Mouse (Mus musculus): ENCODE measurements around the gene Rps19bp1.

Gene Rps19bp1

GRCm38 (mm10) chr15:80256656-80257601, 7.2 kb downstream of the Rps19bp1 start:
- DNase-seq (ENCODE audit: low read depth, low spot score): peak; percentile 15

GRCm38 (mm10) chr15:80256242-80256641, 7.9 kb downstream of the Rps19bp1 start:
- DNase-seq (ENCODE audit: low read depth, low spot score): peak; percentile 24

GRCm38 (mm10) chr15:80255646-80256121, 8.4 kb downstream of the Rps19bp1 start:
- DNase-seq (ENCODE audit: low read depth, low spot score): peak; percentile 86

DNA sequence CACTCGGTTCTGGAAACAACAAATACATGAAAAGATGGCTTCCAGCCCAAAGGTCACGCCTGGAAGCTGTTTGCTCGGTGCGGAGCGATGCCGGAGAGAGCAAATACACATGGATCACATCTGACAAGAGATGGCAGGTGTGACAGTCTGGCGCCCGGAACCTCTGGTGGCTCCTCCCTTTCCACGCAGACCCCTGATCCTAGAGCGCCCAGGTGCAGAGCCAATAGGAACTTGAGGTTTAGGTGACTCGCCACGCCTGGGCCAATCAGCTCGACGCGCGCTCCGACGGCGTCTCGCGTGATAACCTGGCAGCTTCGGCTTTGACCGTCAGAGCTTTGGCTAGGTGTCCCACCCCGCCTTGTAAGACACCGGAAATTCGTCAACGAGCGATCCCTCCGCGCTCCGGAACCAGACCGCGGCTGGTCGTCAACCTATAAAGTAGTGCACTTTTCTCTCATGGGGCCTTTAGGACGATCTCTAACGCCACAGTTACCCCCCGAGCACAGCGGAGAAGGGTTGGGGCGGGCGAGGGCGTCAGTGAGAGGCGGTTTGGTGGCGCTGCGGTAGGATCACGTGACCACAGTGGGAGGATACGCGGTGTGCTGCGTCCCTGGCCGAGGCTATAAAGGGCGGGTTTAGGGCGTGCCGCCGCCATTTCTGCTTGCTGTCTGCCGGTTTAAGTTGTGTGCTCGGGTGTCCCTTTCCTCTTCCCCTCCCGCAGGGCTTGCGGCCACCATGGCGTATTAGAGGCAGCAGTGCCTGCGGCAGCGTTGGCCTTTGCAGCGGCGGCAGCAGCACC, 9.1 kb downstream of the Rps19bp1 start, which contains the start of gene Atf4:
Atf4 (plus strand) TSS at position 338 of the 799 bp plus-strand sequence.
- peak; percentile 98 for DNase-seq (ENCODE audit: low read depth, low spot score)

DNA sequence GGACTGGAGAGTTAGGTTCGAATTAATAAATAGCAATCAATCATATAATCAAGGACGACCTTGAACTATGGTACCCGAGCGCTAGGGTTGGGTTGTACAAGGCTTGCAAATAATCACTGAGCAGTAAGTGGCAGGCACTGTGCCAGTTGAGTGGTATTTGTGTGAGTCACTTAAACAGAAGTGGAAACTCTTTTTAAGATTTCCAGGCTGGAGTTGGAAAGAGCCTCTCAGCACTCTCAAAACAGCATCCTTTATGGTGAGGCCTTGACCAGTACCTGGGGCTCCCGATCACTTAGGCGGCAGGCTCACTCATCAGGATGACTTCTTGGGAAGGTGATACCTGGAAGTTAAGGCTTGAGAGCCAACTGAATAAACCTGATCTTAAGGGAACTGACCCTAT, 9.9 kb downstream of the Rps19bp1 start:
- DNase-seq (ENCODE audit: low read depth, low spot score): peak; percentile 91

DNA sequence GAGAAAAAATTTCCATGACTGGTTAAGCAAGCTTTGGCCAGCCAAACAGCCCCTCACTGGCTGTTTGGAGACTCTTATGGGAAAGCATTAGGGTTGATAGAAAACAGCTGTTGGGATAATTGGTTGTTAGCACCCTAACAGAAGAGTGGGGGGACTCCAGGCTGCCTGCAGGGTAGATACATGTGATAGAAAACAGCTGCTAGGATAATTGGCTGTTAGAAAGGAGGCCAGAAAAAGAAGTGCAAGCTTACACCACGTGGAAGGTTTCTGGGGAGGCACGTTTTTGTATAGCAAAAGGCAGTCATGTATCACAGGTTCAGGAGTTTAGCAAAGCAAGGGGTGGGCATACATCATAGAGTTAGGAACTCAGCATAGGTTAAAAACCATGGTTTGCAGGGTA, 10.6 kb downstream of the Rps19bp1 start:
- no peak for DNase-seq (ENCODE audit: low read depth, low spot score)

DNA sequence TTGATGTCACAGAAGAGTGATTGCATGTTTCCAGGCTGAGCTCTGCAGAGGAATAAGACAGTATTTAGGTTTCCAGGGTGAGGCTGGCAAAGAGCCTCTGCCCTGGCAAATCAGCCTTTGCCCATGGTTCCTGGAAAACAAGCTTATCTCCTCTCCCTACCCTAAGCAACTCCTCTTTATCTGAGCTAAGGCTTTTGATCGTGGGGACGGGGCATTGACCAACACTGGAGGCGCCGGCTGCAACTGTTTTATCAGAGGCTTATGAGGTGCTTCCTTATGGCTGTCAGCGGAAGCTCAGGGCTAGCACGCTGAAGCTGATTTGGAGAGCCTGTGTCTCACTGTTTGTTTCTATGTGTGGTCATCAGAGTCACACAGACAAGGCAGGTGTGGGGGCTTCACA, 13.5 kb downstream of the Rps19bp1 start:
- no peak for DNase-seq (ENCODE audit: low read depth, low spot score)

- no peak for DNase-seq (ENCODE audit: low read depth, low spot score)
These were observed 14.4 kb downstream of the Rps19bp1 start for GRCm38 (mm10) chr15:80249672-80250071.

DNA sequence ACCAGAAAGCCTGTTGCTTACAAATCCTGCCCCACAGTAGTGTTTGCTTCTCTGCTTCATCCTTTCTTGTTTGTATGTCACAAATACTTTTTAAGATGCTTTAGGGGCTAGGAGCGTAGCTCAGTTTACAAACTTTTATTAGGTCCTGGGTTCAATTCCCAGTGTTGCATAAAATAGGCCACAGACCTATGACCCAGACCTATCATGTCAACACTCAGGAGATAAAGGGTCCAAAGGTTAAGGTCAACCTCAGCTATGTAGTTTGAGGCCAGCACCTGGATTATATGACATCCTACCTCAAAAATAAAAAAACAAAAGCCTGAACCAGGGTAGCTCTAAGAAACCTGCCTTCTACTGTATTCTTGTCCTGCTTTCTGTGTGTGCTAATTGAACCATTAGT, 15.5 kb downstream of the Rps19bp1 start:
- DNase-seq (ENCODE audit: low read depth, low spot score): no peak

DNA sequence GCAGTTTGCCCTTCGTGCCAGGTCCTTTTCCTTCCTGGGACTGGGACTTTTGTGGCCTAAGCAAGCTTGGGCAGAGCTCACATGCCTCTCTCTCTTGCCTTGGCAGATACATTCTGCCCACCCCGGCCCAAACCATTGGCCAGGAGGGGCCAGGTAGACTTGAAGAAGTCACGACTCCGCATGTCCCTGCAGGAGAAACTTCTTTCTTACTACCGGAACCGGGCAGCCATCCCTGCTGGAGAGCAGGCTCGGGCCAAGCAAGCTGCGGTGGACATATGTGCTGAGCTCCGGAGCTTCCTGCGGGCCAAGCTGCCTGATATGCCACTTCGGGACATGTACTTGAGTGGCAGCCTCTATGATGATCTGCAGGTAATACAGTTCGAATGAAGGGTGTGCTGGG, 16.0 kb downstream of the Rps19bp1 start:
- DNase-seq (ENCODE audit: low read depth, low spot score): no peak

DNA sequence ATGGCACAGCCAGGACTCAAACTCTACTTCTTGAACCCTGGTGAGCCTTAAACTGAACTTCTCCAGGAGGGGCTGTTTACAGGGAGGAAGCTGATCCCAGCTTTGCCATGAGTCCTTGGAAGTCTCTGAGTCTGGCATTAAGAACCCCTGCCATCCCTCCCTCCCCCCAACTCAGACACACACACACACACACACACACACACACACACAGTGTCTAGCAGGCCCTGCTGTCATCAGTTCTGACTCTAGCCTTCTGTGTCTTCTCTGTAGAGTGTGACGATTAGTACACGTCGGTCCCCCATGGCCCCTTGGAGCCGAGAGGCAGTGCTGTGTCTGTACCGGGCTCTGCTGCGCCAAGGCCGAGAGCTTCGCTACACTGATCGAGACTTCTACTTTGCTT, 28.6 kb downstream of the Rps19bp1 start, which contains the start of gene AC140267.1:
AC140267.1 (plus strand) TSS at position 301 of the 400 bp plus-strand sequence.
- DNase-seq (ENCODE audit: low read depth, low spot score): no peak

GRCm38 (mm10) chr15:80233733-80234509, 30.2 kb downstream of the Rps19bp1 start, which contains the start of gene Mief1:
Gene Mief1 (plus strand): TSS chr15:80234018.
- peak; percentile 95 for DNase-seq (ENCODE audit: low read depth, low spot score)

DNA sequence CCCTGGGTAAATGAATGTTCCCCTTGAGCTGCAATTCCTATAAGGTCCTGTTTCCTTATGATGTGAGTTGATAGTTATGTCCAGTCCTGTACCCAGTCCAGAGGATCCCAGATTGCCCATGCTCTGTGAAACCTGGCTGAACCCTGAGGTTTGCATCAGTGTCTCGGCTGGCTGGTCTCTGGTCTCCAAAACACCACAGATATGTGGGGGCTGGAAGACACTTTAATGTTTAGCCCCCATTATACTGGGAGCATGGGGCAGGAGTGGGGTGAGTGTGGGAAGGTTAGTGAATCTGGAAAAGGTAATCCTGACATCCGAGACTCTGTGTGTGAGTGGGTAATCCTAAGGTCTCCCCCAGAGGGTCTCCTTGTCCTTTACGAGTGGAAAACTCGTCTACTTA, 31.1 kb downstream of the Rps19bp1 start:
- peak; percentile 33 for DNase-seq (ENCODE audit: low read depth, low spot score)

- DNase-seq (ENCODE audit: low read depth, low spot score): no peak
These were observed 31.8 kb downstream of the Rps19bp1 start for GRCm38 (mm10) chr15:80232331-80232730.

DNA sequence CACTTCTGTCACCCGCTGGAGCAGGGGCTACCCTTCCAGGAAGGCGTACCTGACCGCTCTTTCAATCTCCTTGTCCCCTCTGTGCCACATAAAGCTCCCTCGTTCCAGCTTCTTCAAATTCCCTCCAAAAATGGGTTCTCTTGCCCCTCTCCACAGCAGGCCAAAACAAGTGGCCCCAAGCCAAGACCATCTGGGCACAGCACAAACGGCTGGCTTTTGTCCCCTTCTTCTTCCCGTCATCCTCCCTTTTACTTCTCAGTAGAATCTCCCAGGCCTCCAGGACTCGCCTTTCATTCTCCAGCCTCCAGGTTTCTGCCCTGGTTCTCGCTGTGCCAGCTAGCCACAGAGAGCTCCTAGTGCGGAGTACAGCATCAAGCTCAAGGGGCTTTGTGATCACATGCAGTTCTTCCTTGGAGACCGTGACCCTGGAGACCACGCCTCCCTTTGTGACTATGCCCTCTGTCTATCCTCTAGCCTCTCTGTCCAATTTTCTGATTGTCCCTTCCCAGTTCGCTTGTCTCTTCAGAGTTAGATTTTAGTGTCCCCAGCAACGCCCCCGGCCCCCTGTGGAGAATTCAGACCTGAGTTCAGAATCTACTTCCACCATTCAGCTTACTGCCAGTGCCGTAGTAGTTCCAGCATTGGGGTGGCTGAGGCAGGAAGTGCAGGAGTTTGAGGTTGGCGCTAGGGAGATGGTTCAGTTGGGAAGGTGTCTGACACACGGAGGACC, 35.9 kb downstream of the Rps19bp1 start:
- DNase-seq (ENCODE audit: low read depth, low spot score): no peak

DNA sequence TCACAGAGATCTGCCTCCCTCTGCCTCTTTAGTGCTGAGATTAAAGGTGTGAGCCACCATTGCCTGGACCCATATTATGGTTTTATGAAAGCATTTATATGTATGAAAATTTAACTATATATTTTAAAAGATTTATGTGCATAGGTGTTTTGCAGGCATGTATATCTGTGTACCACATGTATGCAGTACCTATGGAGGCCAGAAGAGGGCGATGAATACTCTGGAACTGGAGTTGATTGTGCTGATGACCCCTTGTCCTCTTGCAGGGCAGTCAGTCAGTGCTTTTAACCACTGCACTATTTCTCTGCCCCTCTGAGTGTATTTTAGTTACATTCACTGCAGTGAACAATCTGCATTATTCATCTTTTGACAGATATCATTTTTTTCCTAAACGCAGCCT, 38.3 kb downstream of the Rps19bp1 start:
- DNase-seq (ENCODE audit: low read depth, low spot score): peak; percentile 81

DNA sequence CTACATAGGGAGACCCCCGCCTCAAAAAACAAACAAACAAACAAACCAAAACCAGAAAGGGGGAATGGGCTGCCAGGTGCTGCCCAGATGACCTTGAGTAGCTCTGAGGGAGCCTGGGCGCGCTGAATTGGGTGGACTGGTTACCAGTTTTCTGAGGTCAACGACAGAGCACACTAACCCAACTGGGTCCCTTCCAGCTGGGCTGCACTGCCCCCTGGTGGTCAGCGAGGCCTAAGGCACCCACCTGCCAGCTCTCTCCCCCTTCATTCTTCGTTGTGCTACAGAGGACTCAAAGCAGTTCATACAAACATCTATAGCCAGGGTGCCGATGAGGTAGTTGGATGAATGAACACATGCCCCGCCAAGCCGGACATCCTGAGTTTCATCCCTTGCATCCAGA, 38.9 kb downstream of the Rps19bp1 start:
- DNase-seq (ENCODE audit: low read depth, low spot score): peak; percentile 76

- DNase-seq (ENCODE audit: low read depth, low spot score): no peak
These were observed 40.4 kb downstream of the Rps19bp1 start for GRCm38 (mm10) chr15:80223751-80224150.

DNA sequence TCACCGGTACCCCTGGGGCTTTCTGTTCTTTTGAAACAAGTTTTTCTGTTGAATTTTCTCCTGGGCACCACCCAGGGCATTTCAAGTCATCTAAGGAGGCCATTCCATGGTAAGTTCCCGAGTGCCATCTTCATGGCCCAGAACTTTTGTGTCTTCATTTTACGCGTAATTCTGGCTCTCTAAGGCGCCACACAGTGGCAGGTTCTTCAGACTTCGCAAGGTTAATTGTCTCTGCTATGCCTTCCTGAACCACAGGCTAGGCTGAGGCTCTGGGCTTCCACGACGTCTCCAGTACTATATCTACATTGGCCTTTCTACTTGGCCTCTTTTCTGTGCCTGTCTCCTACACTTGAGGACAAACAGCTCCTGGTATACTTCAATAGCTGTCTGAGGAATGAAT, 43.1 kb downstream of the Rps19bp1 start:
- DNase-seq (ENCODE audit: low read depth, low spot score): no peak
